Mouse (Mus musculus): ENCODE data around the gene Pithd1. TPM values are rescaled to one million over a fixed set of nuclear protein-coding genes. Genes with fewer than 3 reads are reported as not detected.

Pithd1 gene
- polyA plus RNA-seq, 1 experiment from 2014 or later: 57.0 TPM

Other genes starting within 250 kb of the Pithd1 start
- 4.8 and 5.4 TPM in 2 replicates for gene Myom3, start 227.5 kb downstream of the Pithd1 start, polyA plus RNA-seq (2015; fragmentation: Nextera tagmentation; extraction: Ambion mirVana)
- gene Srsf10, start 131.5 kb downstream of the Pithd1 start, polyA plus RNA-seq (2015; fragmentation: Nextera tagmentation; extraction: Ambion mirVana): 323 and 330 TPM in 2 replicates
- 192 and 195 TPM in 2 replicates for gene Pnrc2, start 113.4 kb downstream of the Pithd1 start, polyA plus RNA-seq (2015; fragmentation: Nextera tagmentation; extraction: Ambion mirVana)
- 0.32 and 0.51 TPM in 2 replicates for gene Cnr2, start 91.9 kb downstream of the Pithd1 start, polyA plus RNA-seq (2015; fragmentation: Nextera tagmentation; extraction: Ambion mirVana)
- gene Fuca1, start 66.5 kb downstream of the Pithd1 start, polyA plus RNA-seq (2015; fragmentation: Nextera tagmentation; extraction: Ambion mirVana): 69.0 and 73.8 TPM in 2 replicates
- 89.8 and 93.5 TPM in 2 replicates for gene Hmgcl, start 40.8 kb downstream of the Pithd1 start, polyA plus RNA-seq (2015; fragmentation: Nextera tagmentation; extraction: Ambion mirVana)
- gene Gale, start 23.5 kb downstream of the Pithd1 start, polyA plus RNA-seq (2015; fragmentation: Nextera tagmentation; extraction: Ambion mirVana): 49.1 and 51.9 TPM in 2 replicates
- gene Lypla2, start 14.6 kb downstream of the Pithd1 start, polyA plus RNA-seq (2015; fragmentation: Nextera tagmentation; extraction: Ambion mirVana): 121 and 124 TPM in 2 replicates
- gene Eloa, start 34.5 kb upstream of the Pithd1 start, polyA plus RNA-seq (2015; fragmentation: Nextera tagmentation; extraction: Ambion mirVana): 41.1 and 45.1 TPM in 2 replicates
- gene Rpl11, start 66.2 kb upstream of the Pithd1 start, polyA plus RNA-seq (2015; fragmentation: Nextera tagmentation; extraction: Ambion mirVana): 481 and 500 TPM in 2 replicates
- 736 and 770 TPM in 2 replicates for gene Id3, start 156.2 kb upstream of the Pithd1 start, polyA plus RNA-seq (2015; fragmentation: Nextera tagmentation; extraction: Ambion mirVana)
- gene E2f2, start 185.1 kb upstream of the Pithd1 start, polyA plus RNA-seq (2015; fragmentation: Nextera tagmentation; extraction: Ambion mirVana): 7.9 and 8.7 TPM in 2 replicates
- gene Asap3, start 219.1 kb upstream of the Pithd1 start, polyA plus RNA-seq (2015; fragmentation: Nextera tagmentation; extraction: Ambion mirVana): 15.1 and 16.4 TPM in 2 replicates